Mouse (Mus musculus): Measurements from ENCODE around the gene Gm21518. TPM values are rescaled to one million over a fixed set of nuclear protein-coding genes. Genes with fewer than 3 reads are reported as not detected.
"Not testable (repeated sequence)": the region's sequence is repeated elsewhere in the genome, so short reads cannot be mapped to it uniquely, and the experiment has no call there.

Gene Gm21518
- not detected in 2 replicates for polyA plus RNA-seq (2014; fragmentation: Nextera tagmentation; extraction: Ambion mirVana)

- not testable (repeated sequence) for ATAC-seq (ENCODE audit: insufficient read depth, low FRiP score, low TSS enrichment); H3K9ac ChIP-seq (ENCODE audit: low read length); H3K4me3 ChIP-seq (ENCODE audit: low read depth, low read length); H3K27ac ChIP-seq (ENCODE audit: low read depth, low read length); H3K4me1 ChIP-seq (ENCODE audit: control insufficient read depth, insufficient read depth, low read length); H3K4me2 ChIP-seq (ENCODE audit: low read depth); H3K9me3 ChIP-seq (ENCODE audit: control insufficient read depth, low read length); H3K36me3 ChIP-seq (ENCODE audit: control insufficient read depth, insufficient read depth, low read length); H3K27me3 ChIP-seq (ENCODE audit: control insufficient read depth, insufficient read depth, low read length); DNase-seq (ENCODE audit: low spot score)
- WGBS: no CpG with 5 or more reads among the region's 6 CpGs
Observed at GRCm38 (mm10) chrY:62190566-62190965, at the start of gene Gm21518. Gm21518 (plus strand) TSS chrY:62190866.

Data from neural tube, embryonic 11.5 days (tissue).